In the genomic region with DNA sequence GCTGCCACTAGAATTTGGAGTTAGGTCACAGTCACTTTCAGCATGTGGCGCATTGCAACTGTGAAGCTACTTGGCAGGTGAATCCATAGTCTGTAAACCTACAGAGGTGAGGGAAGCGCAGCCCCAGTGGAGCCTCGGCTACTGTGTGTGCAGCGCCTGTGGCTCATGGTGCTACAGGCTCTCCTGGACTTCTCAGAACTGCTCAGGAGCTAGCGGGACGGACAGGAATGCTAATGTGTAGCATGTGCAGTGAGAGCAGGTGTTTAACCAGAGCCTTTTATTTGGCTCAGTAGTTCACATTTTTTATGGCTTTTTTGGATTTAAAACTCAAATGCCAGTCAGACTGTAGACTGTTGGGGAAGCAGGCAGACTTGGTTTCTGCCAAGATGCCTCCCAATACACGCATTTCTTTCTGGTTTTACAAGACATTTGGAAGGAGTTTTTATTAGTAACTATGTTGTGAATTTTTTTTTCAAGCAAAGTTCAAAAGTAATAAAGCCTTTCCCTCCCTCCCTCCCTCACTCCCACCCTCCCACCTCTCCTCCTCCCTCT, we compare ENCODE assay signal across 15 mouse cellular contexts. TPM values are rescaled to one million over a fixed set of nuclear protein-coding genes. Genes with fewer than 3 reads are reported as not detected.
DNase-seq lines count a peak whose midpoint lies in the region; ATAC-seq and TF ChIP-seq lines count a peak whose summit lies in the region.
"Had no signal": no experiment of that assay in that cellular context is flagged by ENCODE, and none has a peak within 500 bp of the region (broad histone marks: within the 10 kb centered on the region; RNA-seq: fewer than 3 reads in every experiment).

No protein-coding gene starts in this region.

- peaks cover 12% of the 10 kb centered on the region for H3K4me1 ChIP-seq in heart, embryonic 11.5 days (ENCODE audit: control insufficient read depth, insufficient read depth, low read length)
- no peaks in the 10 kb centered on the region for H3K4me1 ChIP-seq in kidney, adult 2 months (ENCODE audit: control insufficient read depth, insufficient read depth, low read length)
- H3K4me1 ChIP-seq in kidney, embryonic 16.5 days (ENCODE audit: insufficient read depth, low read length) = peaks cover 22% of the 10 kb centered on the region

- no peak for TF ChIP-seq POLR2A in kidney, adult 2 months (IDR thresholded peaks at IDR 0.05; ENCODE audit: low read depth, low read length)

- no peak overlapping the region for H3K9ac ChIP-seq in heart, embryonic 11.5 days (ENCODE audit: low read depth, low read length)
- H3K9ac ChIP-seq in kidney, embryonic 16.5 days (replicated peaks; ENCODE audit: low read length) = no peak overlapping the region

- no peak for ATAC-seq in heart, embryonic 11.5 days (replicated peaks; ENCODE audit: insufficient number of reproducible peaks, low FRiP score, low TSS enrichment)
- ATAC-seq in kidney, embryonic 16.5 days (ENCODE audit: low FRiP score, low TSS enrichment) = peak; percentile 71
- ATAC-seq: intestine, postnatal 0 days; lung, postnatal 0 days had no signal

- peaks cover 2% of the 10 kb centered on the region for H3K36me3 ChIP-seq in heart, embryonic 11.5 days (ENCODE audit: control insufficient read depth, insufficient read depth, low read length)
- no peaks in the 10 kb centered on the region for H3K36me3 ChIP-seq in kidney, adult 2 months (ENCODE audit: control insufficient read depth, insufficient read depth, low read length)
- 0 out of 2 replicates have a peak, but pooled peaks cover 4% of the 10 kb centered on the region for H3K36me3 ChIP-seq in kidney, embryonic 16.5 days (ENCODE audit: insufficient read depth, low read length)

- H3K9me3 ChIP-seq in heart, embryonic 11.5 days (replicated peaks; ENCODE audit: control insufficient read depth, low read length) = no peaks in the 10 kb centered on the region
- H3K9me3 ChIP-seq in kidney, embryonic 16.5 days (ENCODE audit: low read length) = no peaks in the 10 kb centered on the region

- TF ChIP-seq CTCF in kidney, adult 2 months (conservative IDR thresholded peaks at IDR 0.05; ENCODE audit: insufficient read depth, insufficient read length, low read depth, low read length) = no peak

- 0 out of 2 replicates have a peak overlapping the region, but pooled peaks have one; percentile 17 for H3K27ac ChIP-seq in heart, embryonic 11.5 days (ENCODE audit: low read depth, low read length)
- no peak overlapping the region for H3K27ac ChIP-seq in kidney, adult 2 months (ENCODE audit: insufficient read depth, low read depth, low read length)
- peak overlapping the region; percentile 38 for H3K27ac ChIP-seq in kidney, embryonic 16.5 days (ENCODE audit: low read length)

- H3K4me3 ChIP-seq in heart, embryonic 11.5 days (ENCODE audit: low read depth, low read length) = no peak overlapping the region
- no peak overlapping the region for H3K4me3 ChIP-seq in kidney, adult 2 months (ENCODE audit: insufficient read depth, low read depth, low read length)
- no peak overlapping the region for H3K4me3 ChIP-seq in kidney, embryonic 16.5 days (ENCODE audit: low read length)

- no peaks in the 10 kb centered on the region for H3K27me3 ChIP-seq in heart, embryonic 11.5 days (ENCODE audit: control insufficient read depth, insufficient read depth, low read length)
- H3K27me3 ChIP-seq in kidney, adult 2 months (replicated peaks; ENCODE audit: control insufficient read depth, insufficient read depth, low read length) = no peaks in the 10 kb centered on the region
- H3K27me3 ChIP-seq in kidney, embryonic 16.5 days (ENCODE audit: insufficient read depth, low read length) = no peaks in the 10 kb centered on the region

- DNase-seq in heart, postnatal 4 days = no peak
- peak; percentile 29 for DNase-seq in kidney, adult 2 months
- no peak for DNase-seq in kidney, adult 9 months
- DNase-seq in Muller cell, postnatal 12 days (ENCODE audit: inconsistent ontology term) = peak; percentile 42
- no peak for DNase-seq in thymus, postnatal 36 days
- DNase-seq in cerebellum, postnatal 10 days = no peak
- DNase-seq: adrenal gland, adult 2 months; cerebellum, adult 9-10 months; embryo, embryonic 11 days; liver; right cerebral cortex, postnatal 14 days had no signal

- no peak overlapping the region for H3K4me2 ChIP-seq in heart, embryonic 11.5 days
- no peak overlapping the region for H3K4me2 ChIP-seq in kidney, embryonic 16.5 days (replicated peaks; ENCODE audit: low read depth, low read length)

- WGBS in heart, embryonic 11.5 days (ENCODE audit: insufficient replicate concordance) = 83% methylated on average over 7 of the region's 7 CpGs
- 52% methylated on average over 7 of the region's 7 CpGs for WGBS in kidney, adult 2 months
- WGBS in kidney, embryonic 16.5 days = 62% methylated on average over 7 of the region's 7 CpGs

RNA-seq across cellular contexts. Expression of a gene that starts 37.6 kb away (rescaled TPM):
- polyA plus RNA-seq in heart, embryonic 11.5 days (2014; fragmentation: Nextera tagmentation; extraction: Ambion mirVana) = 0.23 and 0.66 TPM in 2 replicates
- 1 to 10 TPM; 2.3 to 3.1 TPM for total RNA-seq in heart, postnatal 4 days (2021)
- 46.8 and 66.0 TPM in 2 replicates for polyA plus RNA-seq in kidney, adult 2 months (2012; rRNA removed)
- 2.6 and 4.8 TPM in 2 replicates for polyA plus RNA-seq in kidney, embryonic 16.5 days (2015; fragmentation: Nextera tagmentation; extraction: Ambion mirVana)

RNA-seq across cellular contexts. Expression of a gene that starts 52.9 kb away (rescaled TPM):
- 2.8 and 3.3 TPM in 2 replicates for polyA plus RNA-seq in heart, embryonic 11.5 days (2014; fragmentation: Nextera tagmentation; extraction: Ambion mirVana)
- 10 to 100 TPM; 28.1 to 28.5 TPM for total RNA-seq in heart, postnatal 4 days (2021)
- 1.5 and 1.6 TPM in 2 replicates for polyA plus RNA-seq in kidney, adult 2 months (2012; rRNA removed)
- polyA plus RNA-seq in kidney, embryonic 16.5 days (2015; fragmentation: Nextera tagmentation; extraction: Ambion mirVana) = 1.0 and 1.3 TPM in 2 replicates

RNA-seq across cellular contexts. Expression of a gene that starts 54.4 kb away (rescaled TPM):
- polyA plus RNA-seq in heart, embryonic 11.5 days (2014; fragmentation: Nextera tagmentation; extraction: Ambion mirVana) = 25.6 and 29.5 TPM in 2 replicates
- total RNA-seq in heart, postnatal 4 days (2021) = 10 to 100 TPM; 49.8 to 60.4 TPM
- 14.1 and 20.7 TPM in 2 replicates for polyA plus RNA-seq in kidney, adult 2 months (2012; rRNA removed)
- 32.4 and 34.7 TPM in 2 replicates for polyA plus RNA-seq in kidney, embryonic 16.5 days (2015; fragmentation: Nextera tagmentation; extraction: Ambion mirVana)

Comparison
In these comparisons a context has a peak if more than half of its experiments do, and no peak if none do; other contexts are left out.
1. DNase-seq: peak in kidney, adult 2 months (single experiment) and Muller cell, postnatal 12 days (single experiment); none in heart, postnatal 4 days (single experiment), kidney, adult 9 months (single experiment), thymus, postnatal 36 days (0 of 2) and cerebellum, postnatal 10 days (0 of 2).